Comparison of ENCODE assay signal across 11 mouse cellular contexts in genomic region chr10:12884308-12884948, GRCm38 (mm10). TPM values are rescaled to one million over a fixed set of nuclear protein-coding genes. Genes with fewer than 3 reads are reported as not detected.
DNase-seq lines count a peak whose midpoint lies in the region; ATAC-seq lines count a peak whose summit lies in the region.
"Had no signal": no experiment of that assay in that cellular context is flagged by ENCODE, and none has a peak within 500 bp of the region (broad histone marks: within the 10 kb centered on the region; RNA-seq: fewer than 3 reads in every experiment).

No protein-coding gene starts in this region.

- DNase-seq in urinary bladder, postnatal 14 days (ENCODE audit: low spot score), result peak; percentile 60
- no peak for DNase-seq in urinary bladder, adult 2 months (ENCODE audit: low spot score)
- DNase-seq in embryonic facial prominence, embryonic 10.5 days (ENCODE audit: low spot score), result peak; percentile 22
- peak; percentile 85 to 86 for DNase-seq in kidney, postnatal 25 days
- peak; percentile 35 for DNase-seq in yolk sac, embryonic 10.5 days (ENCODE audit: low spot score)
- DNase-seq in layer of hippocampus, adult 11-12 months (ENCODE audit: low spot score), result no peak
- DNase-seq: thymus, postnatal 14 days had no signal

- no peaks in the 10 kb centered on the region for H3K27me3 ChIP-seq in embryonic facial prominence, embryonic 10.5 days (replicated peaks; ENCODE audit: low read depth, poor library complexity, severe bottlenecking)
- H3K27me3 ChIP-seq in midbrain, embryonic 15.5 days (replicated peaks), result no peaks in the 10 kb centered on the region
- H3K27me3 ChIP-seq: embryonic facial prominence, embryonic 15.5 days; limb, embryonic 13.5 days had no signal

- H3K4me3 ChIP-seq in embryonic facial prominence, embryonic 10.5 days, result no peak overlapping the region
- H3K4me3 ChIP-seq in midbrain, embryonic 15.5 days, result no peak overlapping the region
- H3K4me3 ChIP-seq: embryonic facial prominence, embryonic 15.5 days; limb, embryonic 13.5 days had no signal

- H3K9ac ChIP-seq in midbrain, embryonic 15.5 days, result no peak overlapping the region
- H3K9ac ChIP-seq: embryonic facial prominence, embryonic 15.5 days; limb, embryonic 13.5 days had no signal

- H3K36me3 ChIP-seq in embryonic facial prominence, embryonic 10.5 days (replicated peaks), result no peaks in the 10 kb centered on the region
- H3K36me3 ChIP-seq in midbrain, embryonic 15.5 days (replicated peaks), result no peaks in the 10 kb centered on the region
- H3K36me3 ChIP-seq: embryonic facial prominence, embryonic 15.5 days; limb, embryonic 13.5 days had no signal

- H3K27ac ChIP-seq in embryonic facial prominence, embryonic 10.5 days (replicated peaks), result peak overlapping the region; percentile 40; the same call in 1 of the 2 replicates
- H3K27ac ChIP-seq in midbrain, embryonic 15.5 days, result no peak overlapping the region
- H3K27ac ChIP-seq: embryonic facial prominence, embryonic 15.5 days; limb, embryonic 13.5 days had no signal

- ATAC-seq in midbrain, embryonic 15.5 days (replicated peaks), result no peak

- no peaks in the 10 kb centered on the region; the same call in 1 of the 2 replicates for H3K9me3 ChIP-seq in embryonic facial prominence, embryonic 10.5 days
- H3K9me3 ChIP-seq in midbrain, embryonic 15.5 days, result no peaks in the 10 kb centered on the region
- H3K9me3 ChIP-seq: embryonic facial prominence, embryonic 15.5 days; limb, embryonic 13.5 days had no signal

- peaks cover 11% of the 10 kb centered on the region for H3K4me1 ChIP-seq in embryonic facial prominence, embryonic 10.5 days
- no peaks in the 10 kb centered on the region for H3K4me1 ChIP-seq in midbrain, embryonic 15.5 days

- 55% methylated on average over 8 of the region's 8 CpGs for WGBS in embryonic facial prominence, embryonic 10.5 days
- WGBS in midbrain, embryonic 15.5 days, result 61% methylated on average over 8 of the region's 8 CpGs

- H3K4me2 ChIP-seq in midbrain, embryonic 15.5 days, result no peak overlapping the region
- H3K4me2 ChIP-seq: embryonic facial prominence, embryonic 15.5 days; limb, embryonic 13.5 days; midbrain, embryonic 11.5 days had no signal

RNA-seq across cellular contexts. Expression of gene Utrn, which starts 15.3 kb away (rescaled TPM):
- 41.1 and 53.0 TPM in 2 replicates for polyA plus RNA-seq in urinary bladder, adult 2 months (2012; rRNA removed)
- polyA plus RNA-seq in embryonic facial prominence, embryonic 10.5 days (2016; fragmentation: Nextera tagmentation; extraction: Ambion mirVana), result 58.8 and 63.8 TPM in 2 replicates
- polyA plus RNA-seq in midbrain, embryonic 15.5 days (2015; fragmentation: Nextera tagmentation; extraction: Ambion mirVana), result 19.7 and 21.1 TPM in 2 replicates

Comparison
In these comparisons a context has a peak if more than half of its experiments do, and no peak if none do; other contexts are left out.
1. DNase-seq: peak in urinary bladder, postnatal 14 days (single experiment), embryonic facial prominence, embryonic 10.5 days (single experiment), kidney, postnatal 25 days (2 of 2) and yolk sac, embryonic 10.5 days (single experiment); none in urinary bladder, adult 2 months (single experiment) and layer of hippocampus, adult 11-12 months (single experiment).